Mouse (Mus musculus): ENCODE measurements around the gene Adi1. TPM values are rescaled to one million over a fixed set of nuclear protein-coding genes. Genes with fewer than 3 reads are reported as not detected.

The Adi1 gene
- total RNA-seq, 4 experiments from 2014 or later = 81.5 to 137 (median 98.1) TPM

Small RNA genes lying within 50 kb of the gene (microRNA-seq; reads per million reads assigned to microRNA genes)
- not detected for gene Mir6937

Other genes starting within 250 kb of the Adi1 start
- not detected for gene Dcdc2c, start 122.8 kb upstream of the Adi1 start, total RNA-seq (2022)
- not detected for gene Allc, start 92.7 kb upstream of the Adi1 start, total RNA-seq (2022)
- under 1 TPM in 3 of 4 experiments, not detected in 1; 0.29 to 0.46 (median 0.34) TPM for gene Colec11, start 51.9 kb upstream of the Adi1 start, total RNA-seq (2022)
- 100 to 1,000 TPM; 161 to 241 (median 222) TPM for gene Rps7, start 39.3 kb upstream of the Adi1 start, total RNA-seq (2022)
- 1 to 10 TPM; 5.1 to 8.7 (median 7.2) TPM for gene Rnaseh1, start 25.6 kb upstream of the Adi1 start, total RNA-seq (2022)
- 10 to 100 TPM; 17.1 to 18.7 (median 18.0) TPM for gene Trappc12, start 75.2 kb downstream of the Adi1 start, total RNA-seq (2022)
- 1 to 10 TPM; 6.5 to 8.3 (median 7.5) TPM for gene Eipr1, start 76.6 kb downstream of the Adi1 start, total RNA-seq (2022)